Mouse (Mus musculus) olfactory bulb, adult 2 months (tissue): ENCODE data around the gene Mgmt.

Source experiments
- CTCF ChIP-seq: fragments of 200-500 bp; IDR thresholded peaks from 2 replicates; pipeline ENCODE4 v1.5.1; 2012; ENCODE audit warnings: low read depth, mild to moderate bottlenecking, low read length, moderate library complexity; ENCODE audit not compliant: insufficient read depth
- POLR2A ChIP-seq: fragments of 200-500 bp; IDR thresholded peaks from 2 replicates; pipeline ENCODE4 v1.6.1; 2012; ENCODE audit warnings: mild to moderate bottlenecking, low read depth, low read length, moderate library complexity; ENCODE audit not compliant: insufficient read depth

DNA sequence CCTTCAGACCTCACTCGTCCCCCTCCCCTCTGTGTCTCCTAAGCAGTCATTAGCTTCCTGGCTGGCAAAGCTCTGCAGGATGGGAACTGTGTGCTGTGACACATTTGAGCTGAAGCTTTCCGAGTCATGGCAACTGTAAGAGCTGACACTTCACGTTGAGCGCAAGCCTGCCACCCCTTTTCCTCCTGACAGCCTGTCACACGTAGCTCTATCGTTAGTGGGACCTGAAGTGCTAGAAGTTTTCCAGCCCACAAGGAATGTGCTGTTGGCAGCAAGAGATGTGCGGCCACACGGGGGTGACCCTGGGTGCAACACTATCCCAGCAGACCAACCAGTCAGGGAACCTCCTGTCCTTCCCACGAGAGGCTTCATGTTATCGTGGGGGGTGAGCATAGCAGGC, 51.3 kb downstream of the Mgmt start:
- TF ChIP-seq CTCF (no peak), POLR2A (no peak)
